Mouse (Mus musculus) kidney, postnatal 14 days (tissue): ENCODE data around the gene Sh3rf1.
A peak's percentile ranks its signal among the peaks of the same experiment; 100 is the strongest.

Experiments used
- DNase-seq: peaks from one replicate; pipeline ENCODE4 v3.0.0; 2022; ENCODE audit warnings: mixed read lengths

The Sh3rf1 gene

GRCm38 (mm10) chr8:61223729-61224379 lies at the start of gene Sh3rf1:
TSS of gene Sh3rf1 (plus strand) at chr8:61223872.
- DNase-seq = peak; percentile 92

GRCm38 (mm10) chr8:61173921-61174492 lies 49.7 kb upstream of the Sh3rf1 start:
- no peak for DNase-seq

GRCm38 (mm10) chr8:61175876-61176275 lies 47.8 kb upstream of the Sh3rf1 start:
- no peak for DNase-seq

- DNase-seq = peak; percentile 31
Measured at GRCm38 (mm10) chr8:61177680-61178593, 45.7 kb upstream of the Sh3rf1 start.

- no peak for DNase-seq
Measured at GRCm38 (mm10) chr8:61178594-61179140, 45.0 kb upstream of the Sh3rf1 start.

- DNase-seq = no peak
Measured at GRCm38 (mm10) chr8:61181592-61181991, 42.1 kb upstream of the Sh3rf1 start.

GRCm38 (mm10) chr8:61182020-61182419 lies 41.7 kb upstream of the Sh3rf1 start:
- DNase-seq = no peak

GRCm38 (mm10) chr8:61185274-61186198 lies 38.1 kb upstream of the Sh3rf1 start:
- DNase-seq = no peak

GRCm38 (mm10) chr8:61194306-61194925 lies 29.3 kb upstream of the Sh3rf1 start:
- no peak for DNase-seq

- DNase-seq = no peak
Measured at GRCm38 (mm10) chr8:61200254-61200887, 23.3 kb upstream of the Sh3rf1 start.

GRCm38 (mm10) chr8:61203035-61203826 lies 20.4 kb upstream of the Sh3rf1 start:
- DNase-seq = no peak

GRCm38 (mm10) chr8:61206876-61207275 lies 16.8 kb upstream of the Sh3rf1 start:
- no peak for DNase-seq

GRCm38 (mm10) chr8:61207636-61208035 lies 16.0 kb upstream of the Sh3rf1 start:
- no peak for DNase-seq

GRCm38 (mm10) chr8:61208719-61209118 lies 15.0 kb upstream of the Sh3rf1 start:
- DNase-seq = no peak

GRCm38 (mm10) chr8:61210836-61211235 lies 12.8 kb upstream of the Sh3rf1 start:
- no peak for DNase-seq

- no peak for DNase-seq
Measured at GRCm38 (mm10) chr8:61215081-61215819, 8.4 kb upstream of the Sh3rf1 start.

- no peak for DNase-seq
Measured at GRCm38 (mm10) chr8:61217017-61217416, 6.7 kb upstream of the Sh3rf1 start.

- no peak for DNase-seq
Measured at GRCm38 (mm10) chr8:61217426-61217825, 6.2 kb upstream of the Sh3rf1 start.

- DNase-seq = no peak
Measured at GRCm38 (mm10) chr8:61218439-61218838, 5.2 kb upstream of the Sh3rf1 start.

- no peak for DNase-seq
Measured at GRCm38 (mm10) chr8:61223283-61223682, 389 bp upstream of the Sh3rf1 start.
